Mouse (Mus musculus) layer of hippocampus, adult 18-20 months (tissue): ENCODE results near the gene Rhbdl2. TPM values are rescaled to one million over a fixed set of nuclear protein-coding genes. Genes with fewer than 3 reads are reported as not detected.
A peak's percentile ranks its signal among the peaks of the same experiment; 100 is the strongest.

Experiments used
- DNase-seq, 2 experiments: peaks; one replicate each; pipeline ENCODE4 v3.0.0; 2022; ENCODE audit warnings: low spot score in 2 of 2
- long read RNA-seq: library from polyadenylated mRNA; stranded (forward); transcript quantifications from one replicate; pipeline ENCODE4 v2.0.0, GENCODE M21; 2021
- total RNA-seq, 2 experiments: library from RNA; stranded (reverse); gene quantifications; 2 replicates each; pipeline ENCODE4 v1.2.3; 2021

The Rhbdl2 gene
- under 1 TPM in 1 of 2 experiments, not detected in 1; 0.23 TPM for total RNA-seq
- long read RNA-seq: 0 reads

DNA sequence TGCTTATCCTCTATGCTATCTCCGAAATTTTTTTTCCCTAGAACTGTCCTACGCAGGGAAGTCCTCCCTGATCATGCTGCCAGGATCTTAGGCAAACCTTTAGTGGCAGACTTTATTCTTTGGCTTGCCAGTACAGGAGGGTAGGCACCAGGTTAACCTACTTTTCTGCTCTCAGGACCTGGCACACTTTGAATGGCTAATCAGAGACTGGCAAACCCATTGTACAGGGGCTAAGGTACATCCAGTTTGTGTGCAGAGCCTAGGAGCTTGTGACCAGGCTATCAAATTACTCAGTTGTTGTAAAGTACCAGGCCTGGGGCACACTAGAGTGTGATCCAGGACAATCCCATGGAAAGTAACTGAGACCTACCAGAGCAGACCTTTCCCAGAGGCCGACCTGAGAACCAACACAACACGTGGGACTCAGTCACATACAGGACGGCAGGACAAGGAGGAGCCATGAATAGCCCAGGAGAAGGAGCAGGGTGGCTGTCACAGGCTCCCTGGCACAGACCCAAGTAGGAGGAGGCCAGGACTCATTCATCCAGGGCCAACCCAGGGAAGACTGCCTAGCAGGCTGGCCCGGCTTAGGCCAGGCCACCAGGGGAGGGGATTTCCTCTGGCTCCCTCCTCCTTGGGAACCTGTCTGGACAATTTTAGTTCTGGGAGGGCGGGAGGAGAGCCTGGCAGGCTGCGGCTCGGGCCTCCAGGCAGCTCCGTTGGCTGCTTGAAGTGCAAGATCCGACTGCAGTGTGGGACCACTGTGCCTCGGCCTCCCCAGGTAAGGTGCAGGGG lies at the start of gene Rhbdl2:
Gene Rhbdl2, plus strand, starts transcription at position 684 of the 795 bp plus-strand sequence.
- peak in 1 of 2 experiments; percentile 39 for DNase-seq

- DNase-seq: no peak
These were observed 49.0 kb upstream of the Rhbdl2 start for GRCm38 (mm10) chr4:123738708-123739107.

DNA sequence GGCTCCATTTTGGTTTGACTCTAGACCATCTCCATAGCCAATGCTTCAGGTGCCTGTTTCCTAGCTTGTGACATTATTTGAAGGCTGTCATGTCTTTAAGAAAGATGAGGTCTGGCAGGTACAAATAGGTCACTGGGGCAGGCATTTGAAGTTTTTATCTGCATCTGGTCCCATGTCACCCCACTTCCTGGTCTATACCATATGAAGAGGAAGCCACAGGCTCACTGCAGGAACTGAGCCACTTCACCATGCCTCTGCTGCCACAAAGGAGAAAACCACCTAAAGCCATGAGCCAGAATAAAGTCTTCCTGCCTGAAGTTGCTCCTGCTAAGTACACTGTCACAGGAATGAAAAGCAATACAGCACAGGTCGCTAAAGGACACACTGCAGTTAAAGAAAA lies 44.8 kb upstream of the Rhbdl2 start:
- DNase-seq: no peak

- DNase-seq: no peak
These were observed 42.4 kb upstream of the Rhbdl2 start for GRCm38 (mm10) chr4:123745221-123745775.

GRCm38 (mm10) chr4:123748726-123749415 lies 38.8 kb upstream of the Rhbdl2 start:
- no peak for DNase-seq

- no peak for DNase-seq
These were observed 38.1 kb upstream of the Rhbdl2 start for GRCm38 (mm10) chr4:123749484-123750130.

DNA sequence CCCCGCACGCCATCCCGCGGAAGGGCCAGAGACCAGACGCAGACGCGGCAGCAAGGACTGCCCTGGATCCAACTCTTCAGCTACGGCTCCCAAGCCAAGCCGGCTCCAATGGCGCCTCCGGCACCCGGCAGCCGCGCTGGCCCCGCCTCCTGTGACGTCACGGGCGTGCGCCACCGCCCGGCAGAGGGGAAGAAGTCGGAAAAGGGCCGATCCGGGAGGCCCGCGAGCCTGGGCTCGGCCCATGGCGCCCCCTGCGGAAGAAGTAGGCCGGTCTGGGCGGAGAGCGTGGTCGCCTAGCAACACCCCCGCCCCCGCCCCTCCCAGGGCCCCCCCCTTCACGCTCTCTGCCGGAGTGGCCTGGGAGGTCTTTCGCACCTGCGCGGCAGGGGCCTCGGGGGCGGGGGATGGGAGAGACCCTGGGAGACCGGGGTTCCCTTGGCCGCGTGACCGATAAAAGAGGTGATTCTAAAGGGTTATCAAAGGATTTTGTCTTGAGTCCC lies 37.5 kb upstream of the Rhbdl2 start, which contains the start of gene Akirin1:
Gene Akirin1, minus strand, starts transcription at position 194 of the 500 bp plus-strand sequence.
- DNase-seq: peak; percentile 96 to 98

GRCm38 (mm10) chr4:123750707-123751312 lies 36.9 kb upstream of the Rhbdl2 start:
- DNase-seq: peak in 1 of 2 experiments; percentile 46

- DNase-seq: peak in 1 of 2 experiments; percentile 23
These were observed 29.4 kb upstream of the Rhbdl2 start for GRCm38 (mm10) chr4:123758306-123758705.

DNA sequence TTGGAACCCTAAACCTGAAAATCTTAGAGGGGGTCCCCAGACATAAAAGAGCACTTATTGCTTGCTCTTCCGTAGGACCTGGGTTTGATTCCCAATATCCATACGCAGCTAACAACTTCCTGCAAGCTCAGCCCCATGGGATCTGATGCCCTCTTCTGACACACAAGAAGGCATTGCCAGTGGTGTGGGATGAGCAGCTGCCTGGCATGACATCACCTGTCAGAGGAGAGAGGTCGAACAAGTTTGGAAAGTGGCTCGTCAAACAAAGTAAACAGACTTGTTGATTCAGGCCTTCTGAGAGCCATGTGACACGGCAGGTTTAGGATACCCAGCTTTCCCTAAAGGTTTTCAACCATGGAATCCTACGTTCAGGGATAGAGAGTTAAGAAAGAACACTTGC lies 22.6 kb upstream of the Rhbdl2 start:
- no peak for DNase-seq

DNA sequence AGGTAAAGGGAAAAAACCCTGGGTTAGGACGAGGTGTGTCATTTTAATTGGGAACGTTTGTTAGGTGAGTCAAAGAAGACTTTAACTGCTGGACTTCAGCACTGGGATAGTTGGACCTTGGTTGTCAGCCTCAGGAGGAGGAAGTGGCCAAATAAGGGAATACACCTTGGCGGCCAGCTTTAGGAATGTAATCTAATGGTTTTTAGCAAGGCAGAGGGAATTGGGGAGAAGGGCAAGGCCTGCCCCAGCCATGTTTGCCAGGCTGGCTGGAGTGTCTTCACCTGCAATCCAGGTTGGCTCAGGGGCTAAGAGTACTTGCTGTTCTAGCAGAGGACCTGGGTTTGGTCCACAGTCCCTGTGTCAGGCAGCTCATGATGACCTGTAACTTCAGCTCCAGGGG lies 19.9 kb upstream of the Rhbdl2 start:
- DNase-seq: no peak

- no peak for DNase-seq
These were observed 19.4 kb upstream of the Rhbdl2 start for GRCm38 (mm10) chr4:123768234-123768633.

- no peak for DNase-seq
These were observed 5.0 kb downstream of the Rhbdl2 start for GRCm38 (mm10) chr4:123792666-123793065.

GRCm38 (mm10) chr4:123793136-123793535 lies 5.5 kb downstream of the Rhbdl2 start:
- DNase-seq: no peak

- DNase-seq: no peak
These were observed 7.4 kb downstream of the Rhbdl2 start for GRCm38 (mm10) chr4:123795057-123795456.

GRCm38 (mm10) chr4:123797403-123797802 lies 9.7 kb downstream of the Rhbdl2 start:
- no peak for DNase-seq

- peak; percentile 83 to 84 for DNase-seq
These were observed 10.2 kb downstream of the Rhbdl2 start for GRCm38 (mm10) chr4:123797856-123798255.

GRCm38 (mm10) chr4:123803642-123804041 lies 16.0 kb downstream of the Rhbdl2 start:
- no peak for DNase-seq

DNA sequence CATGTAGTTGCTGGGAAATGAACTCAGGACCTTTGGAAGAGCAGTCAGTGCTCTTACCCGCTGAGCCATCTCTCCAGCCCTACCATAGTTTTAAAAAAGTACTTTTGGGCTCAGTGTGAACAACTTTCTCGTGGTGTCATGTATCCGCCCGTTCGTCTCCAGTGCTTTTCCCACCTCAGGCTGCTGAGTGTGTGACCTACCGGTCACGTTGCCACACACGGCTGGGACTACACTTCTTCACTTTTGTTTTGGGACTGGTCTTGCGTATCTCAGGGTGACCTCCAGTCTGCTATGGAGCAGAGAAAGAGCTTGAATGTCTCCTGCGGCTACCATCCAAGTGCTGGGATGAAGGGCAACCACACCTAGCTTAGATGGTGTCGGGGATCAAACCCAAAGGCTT lies 20.6 kb downstream of the Rhbdl2 start:
- DNase-seq: no peak

GRCm38 (mm10) chr4:123810475-123811295 lies 23.0 kb downstream of the Rhbdl2 start:
- no peak for DNase-seq
